Mouse (Mus musculus) lung, embryonic 14.5 days (tissue): ENCODE results near the gene Six1. TPM values are rescaled to one million over a fixed set of nuclear protein-coding genes. Genes with fewer than 3 reads are reported as not detected.
"Not testable (repeated sequence)": the region's sequence is repeated elsewhere in the genome, so short reads cannot be mapped to it uniquely, and the experiment has no call there.

Experiments
- ATAC-seq: fragments of 200-750 bp; cut with Nextera tagmentation; 2 replicates; pipeline ENCODE4 v1.8.0; 2017; ENCODE audit warnings: mild to moderate bottlenecking, moderate TSS enrichment, moderate library complexity; ENCODE audit not compliant: insufficient read depth
- DNase-seq: peaks from one replicate; pipeline ENCODE4 v3.0.0-alpha.2; 2015
- H3K27ac ChIP-seq: fragments of 300-500 bp; sonication (generic); 2 replicates; pipeline ENCODE4 v1.5.1; 2014; ENCODE audit warnings: low read depth, mild to moderate bottlenecking, moderate library complexity
- H3K27me3 ChIP-seq: fragments of 300-500 bp; sonication (generic); 2 replicates; pipeline ENCODE4 v1.6.1; 2014; ENCODE audit warnings: low read length, control low read depth; ENCODE audit not compliant: insufficient read depth
- H3K36me3 ChIP-seq: fragments of 300-500 bp; sonication (generic); 2 replicates; pipeline ENCODE4 v1.6.1; 2014; ENCODE audit warnings: control low read depth; ENCODE audit not compliant: insufficient read depth
- H3K4me1 ChIP-seq: fragments of 300-500 bp; sonication (generic); 2 replicates; pipeline ENCODE4 v1.6.1; 2014; ENCODE audit warnings: antibody characterized with exemption, control low read depth; ENCODE audit not compliant: insufficient read depth
- H3K4me2 ChIP-seq: fragments of 300-500 bp; sonication (generic); 2 replicates; pipeline ENCODE4 v1.6.1; 2014; ENCODE audit warnings: mild to moderate bottlenecking
- H3K4me3 ChIP-seq: fragments of 300-500 bp; sonication (generic); 2 replicates; pipeline ENCODE4 v1.5.1; 2014; ENCODE audit warnings: low read depth, low read length
- H3K9ac ChIP-seq: fragments of 300-500 bp; sonication (generic); 2 replicates; pipeline ENCODE4 v1.6.1; 2014
- H3K9me3 ChIP-seq: fragments of 300-500 bp; sonication (generic); 2 replicates; pipeline ENCODE4 v1.6.1; 2016; ENCODE audit warnings: low read depth, low read length, control low read depth
- CTCF ChIP-seq: IDR thresholded peaks from 2 replicates; pipeline ENCODE4 v1.5.1; 2016; ENCODE audit warnings: antibody characterized with exemption, low read depth
- WGBS: fragments of 180-500 bp; shearing (Covaris S2); extraction: QIAGEN DNeasy Blood & Tissue Kit; methylation state at CpG from one replicate; pipeline ENCODE4 v1.1.7; 2014; 5-methylcytosine and 5-hydroxymethylcytosine counted together
- polyA plus RNA-seq: library from polyadenylated mRNA; unstranded; fragments of >200 nt; fragmentation: Nextera tagmentation; extraction: Ambion mirVana; gene quantifications from 2 replicates; pipeline ENCODE4 v1.2.1, GENCODE M21; 2014

Gene Six1
- polyA plus RNA-seq, result 0.45 and 0.53 TPM in 2 replicates

GRCm38 (mm10) chr12:73053668-73054241 is at the start of gene Six1:
Gene Six1 (minus strand): TSS chr12:73053887.
- H3K27ac ChIP-seq, result no peak within 1 kb of the TSS
- peak within 1 kb of the TSS; percentile 85 for H3K4me2 ChIP-seq
- peak within 1 kb of the TSS; percentile 40; the same call in 1 of the 2 replicates for H3K9ac ChIP-seq
- H3K4me1 ChIP-seq, result no peaks in the 10 kb centered on the region
- H3K4me3 ChIP-seq, result peak within 1 kb of the TSS; percentile 49
- H3K9me3 ChIP-seq, result no peaks in the 10 kb centered on the region
- peaks cover 71% of the 10 kb centered on the region for H3K27me3 ChIP-seq
- peak; percentile 90 for ATAC-seq
- no peaks in the 10 kb centered on the region for H3K36me3 ChIP-seq
- peak; percentile 57 for TF ChIP-seq CTCF
- peak; percentile 83 for DNase-seq
- under 1% methylated on average over 42 of the region's 42 CpGs for WGBS

- no peaks in the 10 kb centered on the region for H3K27me3 ChIP-seq
- H3K4me2 ChIP-seq, result no peak overlapping the region
- ATAC-seq (peak; percentile 28; the same call in 1 of the 2 replicates), DNase-seq (peak; percentile 63)
- H3K27ac ChIP-seq, result peak overlapping the region; percentile 28; the same call in 1 of the 2 replicates
- no peaks in the 10 kb centered on the region for H3K9me3 ChIP-seq
- no peak overlapping the region for H3K9ac ChIP-seq
- WGBS, result 51% methylated on average over 4 of the region's 4 CpGs
- H3K36me3 ChIP-seq, result peaks cover 9% of the 10 kb centered on the region
- no peak for TF ChIP-seq CTCF
- H3K4me1 ChIP-seq, result no peaks in the 10 kb centered on the region
- no peak overlapping the region for H3K4me3 ChIP-seq
Observed at GRCm38 (mm10) chr12:73098593-73098992, 44.9 kb upstream of the Six1 start.

DNA sequence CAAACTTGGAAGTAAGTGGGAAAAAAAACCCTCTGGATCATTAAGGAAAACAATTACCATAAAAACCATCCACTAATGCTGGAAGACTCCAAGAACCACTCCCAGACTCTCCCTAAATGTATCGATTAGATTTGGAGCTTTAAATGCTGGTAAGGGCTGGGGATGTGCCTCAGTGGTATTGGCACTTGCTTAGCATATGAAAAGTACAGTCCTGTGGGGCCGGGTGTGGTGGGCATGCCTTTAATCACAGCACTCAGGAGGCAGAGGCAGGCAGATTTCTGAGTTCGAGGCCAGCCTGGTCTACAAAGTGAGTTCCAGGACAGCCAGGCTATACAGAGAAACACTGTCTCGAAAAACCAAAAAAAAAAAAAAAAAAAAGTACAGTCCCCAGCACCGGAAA is 42.5 kb upstream of the Six1 start:
- H3K9me3 ChIP-seq, DNase-seq, H3K4me2 ChIP-seq, H3K27me3 ChIP-seq, ATAC-seq, H3K27ac ChIP-seq, H3K9ac ChIP-seq, H3K4me3 ChIP-seq, H3K4me1 ChIP-seq, H3K36me3 ChIP-seq: not testable (repeated sequence)
- 84% methylated on average over 5 of the region's 5 CpGs for WGBS

DNA sequence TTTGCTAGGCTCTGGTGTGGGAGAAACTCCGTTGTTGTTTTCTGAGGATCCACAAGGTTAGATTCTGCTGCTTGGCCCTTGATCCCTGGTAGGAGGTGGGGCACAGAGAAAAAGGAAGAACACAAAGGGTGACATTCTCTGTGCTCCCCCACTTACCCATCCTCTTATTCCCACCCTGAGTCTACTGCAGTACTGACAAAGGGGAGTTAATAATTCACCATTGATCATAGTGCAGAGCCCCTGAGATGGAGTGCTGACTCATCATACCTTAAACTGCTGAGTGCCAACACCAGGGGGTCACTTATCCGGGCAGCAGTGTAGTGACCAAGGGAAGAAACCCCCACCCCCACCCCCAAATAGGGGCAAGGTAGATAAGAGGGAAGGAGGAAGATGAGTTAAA is 40.9 kb upstream of the Six1 start:
- Histone ChIP-seq H3K36me3 (no peaks in the 10 kb centered on the region), H3K4me1 (no peaks in the 10 kb centered on the region), H3K9me3 (no peaks in the 10 kb centered on the region), H3K4me3 (no peak overlapping the region), H3K4me2 (no peak overlapping the region), H3K27me3 (no peaks in the 10 kb centered on the region), H3K9ac (no peak overlapping the region), H3K27ac (no peak overlapping the region)
- WGBS, result 51% methylated on average over 2 of the region's 2 CpGs
- DNase-seq, result no peak
- ATAC-seq, result no peak
- TF ChIP-seq CTCF, result no peak

- Histone ChIP-seq H3K27ac (no peak overlapping the region), H3K4me1 (no peaks in the 10 kb centered on the region), H3K9me3 (no peaks in the 10 kb centered on the region), H3K36me3 (no peaks in the 10 kb centered on the region), H3K27me3 (no peaks in the 10 kb centered on the region), H3K4me2 (no peak overlapping the region), H3K9ac (no peak overlapping the region), H3K4me3 (no peak overlapping the region)
- DNase-seq, result no peak
- 68% methylated on average over 2 of the region's 2 CpGs for WGBS
- no peak for TF ChIP-seq CTCF
- no peak for ATAC-seq
Observed at GRCm38 (mm10) chr12:73094189-73094588, 40.5 kb upstream of the Six1 start.

DNA sequence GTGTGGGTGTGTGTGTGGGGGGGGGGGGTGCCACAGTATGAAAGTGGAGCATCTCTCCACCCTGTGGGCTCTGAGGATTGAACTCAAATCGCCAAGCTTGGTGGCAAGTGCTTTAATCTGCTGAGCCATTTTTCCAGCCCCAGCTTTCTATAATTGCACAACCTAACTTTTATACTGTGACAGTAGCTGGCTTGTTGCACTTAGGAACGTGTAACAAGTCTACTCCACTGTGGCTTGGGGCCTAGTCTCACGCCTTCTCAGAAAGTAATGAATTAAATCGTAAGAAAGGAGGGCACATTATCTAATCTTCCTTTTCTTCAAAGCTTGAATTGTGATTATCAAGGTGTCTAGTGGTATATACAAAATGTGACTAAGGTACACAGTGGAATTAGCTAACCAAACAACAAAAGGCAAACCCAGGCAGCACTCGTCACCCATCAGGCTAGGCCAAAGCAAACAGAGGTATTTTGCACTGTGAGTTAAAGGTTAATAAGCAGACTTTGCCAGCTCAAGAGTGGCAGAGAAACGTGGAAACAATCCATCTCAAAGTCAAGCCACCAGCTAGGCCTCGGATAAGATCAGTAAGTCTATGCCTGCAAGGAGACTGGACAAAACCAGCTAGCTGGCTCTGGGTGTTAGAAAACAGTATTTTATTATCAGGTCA is 37.1 kb upstream of the Six1 start:
- DNase-seq, result peak; percentile 1
- no peaks in the 10 kb centered on the region for H3K9me3 ChIP-seq
- H3K9ac ChIP-seq, result no peak overlapping the region
- peak overlapping the region; percentile 46 for H3K27ac ChIP-seq
- TF ChIP-seq CTCF, result no peak
- no peak overlapping the region for H3K4me2 ChIP-seq
- WGBS, result 40% methylated on average over 7 of the region's 7 CpGs
- H3K4me1 ChIP-seq, result no peaks in the 10 kb centered on the region
- no peak for ATAC-seq
- H3K27me3 ChIP-seq, result no peaks in the 10 kb centered on the region
- H3K4me3 ChIP-seq, result no peak overlapping the region
- H3K36me3 ChIP-seq, result no peaks in the 10 kb centered on the region

GRCm38 (mm10) chr12:73088911-73089310 is 35.2 kb upstream of the Six1 start:
- Histone ChIP-seq H3K27ac (no peak overlapping the region), H3K36me3 (no peaks in the 10 kb centered on the region), H3K9me3 (no peaks in the 10 kb centered on the region), H3K9ac (no peak overlapping the region), H3K27me3 (no peaks in the 10 kb centered on the region), H3K4me2 (no peak overlapping the region), H3K4me1 (no peaks in the 10 kb centered on the region), H3K4me3 (no peak overlapping the region)
- DNase-seq, result peak; percentile 18
- no peak for ATAC-seq
- WGBS, result 61% methylated on average over 5 of the region's 5 CpGs
- no peak for TF ChIP-seq CTCF
